Mouse (Mus musculus): Measurements from ENCODE around the gene Mmp25.

Gene Mmp25

DNA sequence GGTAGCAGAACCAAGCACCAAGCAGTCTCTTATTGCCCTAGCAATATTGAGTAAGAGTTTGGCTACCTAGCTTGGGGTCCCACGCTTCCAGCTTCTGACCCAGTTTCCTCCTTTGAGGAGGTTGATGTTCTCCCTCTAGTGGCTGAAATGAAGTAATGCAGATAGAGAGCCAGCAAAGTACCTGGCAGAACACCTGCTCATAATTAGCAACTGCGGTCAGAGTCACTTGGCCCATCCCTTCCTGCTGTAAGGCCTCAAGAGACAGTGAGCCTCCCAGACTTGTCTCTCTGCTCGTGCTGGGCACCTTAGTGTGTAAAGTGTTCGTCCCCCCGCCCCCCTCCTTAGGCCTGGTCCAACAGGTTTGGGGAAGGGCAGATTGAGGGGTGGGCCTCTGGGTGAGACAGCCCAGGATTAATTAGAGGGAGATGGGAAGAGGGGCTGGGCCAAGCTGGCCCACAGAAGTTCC lies 19.5 kb upstream of the Mmp25 start:
- no peak for DNase-seq (ENCODE audit: low spot score)

DNA sequence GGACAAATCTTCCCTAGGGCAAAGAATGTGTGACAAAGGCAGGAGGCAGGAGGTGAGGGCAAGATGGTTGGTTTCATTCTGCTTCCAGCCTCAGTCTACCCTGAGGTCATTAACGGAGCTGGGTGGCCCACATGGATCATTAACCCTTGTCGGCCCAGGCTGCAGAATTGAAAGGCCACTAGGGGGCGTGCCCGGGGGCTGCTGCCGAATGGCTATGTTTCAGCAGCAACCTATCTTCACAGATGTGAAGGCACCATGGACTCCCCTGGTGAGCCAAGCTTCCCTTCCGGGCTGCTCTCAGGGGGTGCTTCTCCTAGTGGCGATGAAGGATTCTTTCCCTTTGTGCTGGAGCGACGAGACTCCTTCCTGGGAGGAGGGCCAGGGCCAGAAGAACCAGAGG lies 16.4 kb upstream of the Mmp25 start:
- DNase-seq (ENCODE audit: low spot score), result no peak

DNA sequence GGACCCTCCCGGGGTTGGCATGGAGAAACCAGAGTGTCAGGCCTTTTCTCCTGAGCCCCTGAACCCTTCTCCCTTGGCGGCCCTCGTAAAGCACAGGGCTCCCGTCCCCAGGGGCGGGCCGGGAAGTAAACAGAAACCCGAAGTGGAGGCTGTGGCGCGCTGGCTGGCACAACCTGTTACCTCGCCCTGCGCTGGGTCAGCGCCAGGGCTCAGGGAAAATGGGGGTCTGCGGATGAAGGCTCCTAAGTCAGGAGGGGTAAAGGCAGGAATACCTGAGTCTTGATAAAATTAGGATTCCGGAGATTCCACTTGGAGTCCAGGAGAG lies 15.8 kb upstream of the Mmp25 start:
- no peak for DNase-seq (ENCODE audit: low spot score)

DNA sequence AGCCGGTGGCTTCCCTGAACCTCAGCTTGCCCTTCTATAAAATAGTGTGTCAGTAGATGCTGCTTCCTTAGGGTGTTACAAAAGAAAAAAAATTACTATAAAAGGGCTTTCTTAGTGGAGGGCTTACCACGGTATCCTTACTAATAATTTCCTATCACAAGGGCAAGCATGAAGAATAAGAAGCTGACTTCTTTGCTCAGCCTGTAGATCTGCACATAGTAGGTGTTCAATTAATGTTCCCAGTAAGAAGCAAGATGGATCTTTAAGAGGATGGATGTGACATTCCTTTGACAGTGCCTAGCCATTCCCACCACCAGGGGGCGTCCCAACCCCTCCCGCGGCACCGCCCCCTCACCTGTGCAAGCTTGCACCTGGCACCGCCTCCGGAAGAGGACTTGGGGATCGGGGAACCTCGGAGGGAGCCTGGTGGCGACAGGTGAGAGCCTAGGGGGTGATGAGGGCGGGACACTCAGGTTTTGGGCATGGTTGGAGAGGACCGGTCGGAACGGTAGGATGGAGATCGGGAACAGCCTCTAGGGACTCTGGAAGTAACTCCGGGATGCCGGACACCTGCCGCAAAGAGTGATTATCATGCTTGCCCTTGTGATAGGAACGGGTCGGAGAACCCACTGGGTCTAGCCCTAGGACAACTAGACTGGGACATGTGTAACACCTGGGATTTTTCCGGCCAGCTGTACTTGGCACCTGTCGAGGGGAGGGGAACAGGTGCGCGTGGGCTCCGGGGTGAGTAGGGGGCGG lies 15.2 kb upstream of the Mmp25 start, which contains the start of gene Bicdl2:
TSS of gene Bicdl2 (plus strand) at position 390 of the 759 bp plus-strand sequence.
- peak; percentile 59 for DNase-seq (ENCODE audit: low spot score)

GRCm38 (mm10) chr17:23658450-23658849 lies 13.4 kb upstream of the Mmp25 start:
- DNase-seq (ENCODE audit: low spot score), result no peak

GRCm38 (mm10) chr17:23654410-23654809 lies 9.3 kb upstream of the Mmp25 start:
- DNase-seq (ENCODE audit: low spot score), result no peak

- DNase-seq (ENCODE audit: low spot score), result no peak
Measured at GRCm38 (mm10) chr17:23654001-23654400, 8.9 kb upstream of the Mmp25 start.

DNA sequence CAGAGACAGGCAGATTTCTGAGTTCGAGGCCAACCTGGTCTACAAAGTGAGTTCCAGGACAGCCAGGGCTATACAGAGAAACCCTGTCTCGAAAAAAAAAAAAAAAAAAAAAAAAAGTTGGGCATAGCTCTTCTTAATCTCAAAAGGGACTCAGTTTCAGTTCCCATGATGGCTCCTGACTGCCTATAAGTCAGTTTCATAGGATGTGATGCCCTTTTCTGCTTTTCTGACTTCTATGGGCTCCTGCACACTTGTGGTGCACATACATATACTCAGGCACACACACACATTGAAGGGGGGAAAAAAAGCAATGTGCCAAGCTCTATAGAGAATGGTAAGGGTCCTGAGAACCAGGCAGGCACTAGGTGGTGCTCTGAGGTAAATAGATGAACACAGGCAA lies 8.2 kb upstream of the Mmp25 start:
- DNase-seq (ENCODE audit: low spot score), result no peak

DNA sequence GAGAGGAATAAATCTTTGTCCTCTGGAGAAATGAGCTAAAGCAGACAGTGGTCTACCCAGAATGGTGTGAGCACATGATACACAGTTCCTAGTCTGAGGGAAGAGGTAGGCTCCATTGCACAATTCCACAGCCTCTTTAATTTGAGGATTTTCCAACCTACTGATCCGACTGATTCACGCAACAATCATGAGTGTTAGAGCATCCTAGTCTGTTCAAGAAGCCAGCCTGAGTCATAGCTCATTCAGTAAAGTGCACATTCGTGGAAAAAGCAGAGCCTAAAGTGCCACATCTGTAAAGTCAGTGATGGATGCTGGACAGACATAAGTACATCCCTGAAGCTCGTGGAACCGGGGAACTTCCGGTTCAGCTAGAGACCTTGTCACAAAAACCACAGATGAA lies 6.3 kb upstream of the Mmp25 start:
- no peak for DNase-seq (ENCODE audit: low spot score)

DNA sequence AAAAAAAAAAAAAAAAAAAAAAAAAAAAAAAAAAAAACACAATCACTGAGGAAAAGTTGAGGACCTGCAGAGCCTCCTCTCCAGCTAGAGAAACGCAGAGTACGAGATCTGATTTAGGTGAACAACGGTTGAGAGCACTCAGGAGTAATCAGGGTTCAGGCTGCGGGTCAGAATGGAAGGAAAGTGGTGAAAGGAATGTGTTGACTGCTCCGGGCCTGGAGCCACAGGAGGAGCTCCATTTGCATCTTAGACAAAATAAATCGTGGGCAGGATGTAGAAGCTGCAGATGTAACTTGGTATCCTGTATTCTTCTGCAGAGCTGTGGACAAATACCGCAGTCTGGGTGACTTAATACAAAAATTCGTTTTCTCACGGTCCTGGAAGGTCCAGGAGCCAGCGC lies 817 bp upstream of the Mmp25 start:
- no peak for DNase-seq (ENCODE audit: low spot score)

- no peak for DNase-seq (ENCODE audit: low spot score)
Measured at GRCm38 (mm10) chr17:23631241-23631640, 13.8 kb downstream of the Mmp25 start.

DNA sequence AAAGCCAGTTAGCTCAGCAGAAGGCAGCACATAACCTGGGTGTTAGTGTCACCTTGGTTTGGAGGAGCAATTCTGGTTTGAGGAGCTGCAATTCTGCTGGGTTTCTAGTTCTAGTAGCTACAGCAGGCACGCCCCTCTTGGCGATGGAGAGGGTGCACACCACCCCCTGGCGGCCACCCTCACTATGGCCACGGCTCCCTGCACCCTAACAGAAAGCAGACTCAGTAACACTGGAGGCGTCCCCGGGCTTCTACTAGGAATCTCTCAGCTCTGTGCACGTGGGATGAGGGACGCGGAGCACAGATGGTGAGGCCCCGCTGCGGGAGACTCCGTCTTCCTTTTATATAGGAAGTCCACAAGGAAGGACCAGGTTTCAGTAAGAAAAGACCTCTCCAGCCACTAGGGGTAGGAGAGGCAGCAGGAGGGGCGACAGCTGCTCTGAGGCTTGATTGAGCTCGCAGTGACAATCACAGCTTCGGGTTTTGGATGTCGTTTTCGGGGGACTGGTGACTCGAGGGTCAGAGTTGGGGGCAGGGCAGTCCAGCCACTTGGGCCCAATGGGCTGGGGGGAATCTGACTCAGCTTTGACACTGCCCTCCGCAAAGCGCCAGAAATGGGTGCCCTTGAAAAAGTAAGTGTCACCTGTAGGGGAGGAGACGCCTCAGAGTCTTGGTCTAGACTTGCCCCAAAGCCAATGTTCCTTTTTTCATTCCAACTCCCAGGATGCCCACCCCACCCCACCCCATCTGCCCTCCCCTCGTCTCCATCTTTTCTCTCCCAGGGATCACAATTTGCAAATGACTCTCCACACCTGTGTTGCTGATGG lies 14.7 kb downstream of the Mmp25 start:
- no peak for DNase-seq (ENCODE audit: low spot score)

- no peak for DNase-seq (ENCODE audit: low spot score)
Measured at GRCm38 (mm10) chr17:23627813-23628212, 17.3 kb downstream of the Mmp25 start.

DNA sequence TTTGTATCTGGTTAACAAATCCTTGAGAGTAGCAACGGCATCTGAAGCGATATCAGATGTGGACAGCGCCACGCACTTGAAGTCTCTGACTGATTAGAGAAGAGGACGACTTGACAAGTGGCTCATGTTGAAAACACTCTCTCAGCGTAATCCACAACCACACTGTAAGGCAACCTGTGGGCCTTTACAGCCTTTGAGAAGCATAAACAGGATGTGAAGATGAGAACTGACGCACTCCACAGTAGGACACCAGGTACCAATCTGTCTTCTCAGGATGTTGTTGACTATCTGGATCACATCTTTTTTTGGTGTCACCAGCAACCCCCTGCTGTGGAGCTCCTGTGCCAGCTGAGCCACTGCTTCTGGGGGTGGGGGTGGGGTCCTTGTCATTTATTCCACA lies 24.7 kb downstream of the Mmp25 start:
- no peak for DNase-seq (ENCODE audit: low spot score)

DNA sequence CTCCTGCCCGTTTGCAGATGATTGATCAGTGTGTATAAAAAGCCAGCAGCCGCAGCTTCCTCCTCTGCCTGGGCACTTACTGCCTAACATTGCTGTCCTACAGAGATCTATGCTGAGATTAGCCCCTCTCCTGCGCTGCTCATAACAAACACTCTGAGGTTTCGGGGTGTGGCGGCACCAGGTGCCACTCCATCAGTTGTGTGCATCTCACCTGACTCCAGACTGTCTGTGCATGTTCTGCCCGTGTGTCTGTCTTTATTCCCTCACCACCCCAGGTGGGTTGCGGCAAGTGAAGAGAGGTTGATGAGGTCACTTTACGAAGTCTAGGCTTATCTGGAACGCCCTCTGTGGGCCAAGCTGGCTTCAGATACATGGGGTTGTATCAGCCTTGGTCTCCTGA lies 28.0 kb downstream of the Mmp25 start:
- DNase-seq (ENCODE audit: low spot score), result no peak

- no peak for DNase-seq (ENCODE audit: low spot score)
Measured at GRCm38 (mm10) chr17:23610361-23610800, 34.7 kb downstream of the Mmp25 start.

DNA sequence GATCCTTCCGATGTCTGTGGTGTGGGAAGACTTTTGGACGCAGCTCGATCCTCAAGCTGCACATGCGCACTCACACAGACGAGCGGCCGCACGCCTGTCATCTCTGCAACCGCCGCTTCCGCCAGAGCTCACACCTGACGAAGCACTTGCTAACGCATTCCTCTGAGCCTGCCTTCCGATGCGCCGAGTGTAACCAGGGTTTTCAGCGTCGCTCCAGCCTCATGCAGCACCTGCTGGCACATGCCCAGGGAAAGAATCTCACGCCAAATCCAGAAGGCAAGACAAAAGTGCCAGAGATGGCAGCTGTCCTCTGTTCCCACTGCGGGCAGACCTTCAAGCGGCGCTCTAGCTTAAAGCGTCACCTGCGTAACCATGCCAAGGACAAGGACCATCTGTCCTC lies 35.5 kb downstream of the Mmp25 start:
- no peak for DNase-seq (ENCODE audit: low spot score)

- no peak for DNase-seq (ENCODE audit: low spot score)
Measured at GRCm38 (mm10) chr17:23605220-23605619, 39.9 kb downstream of the Mmp25 start.

DNA sequence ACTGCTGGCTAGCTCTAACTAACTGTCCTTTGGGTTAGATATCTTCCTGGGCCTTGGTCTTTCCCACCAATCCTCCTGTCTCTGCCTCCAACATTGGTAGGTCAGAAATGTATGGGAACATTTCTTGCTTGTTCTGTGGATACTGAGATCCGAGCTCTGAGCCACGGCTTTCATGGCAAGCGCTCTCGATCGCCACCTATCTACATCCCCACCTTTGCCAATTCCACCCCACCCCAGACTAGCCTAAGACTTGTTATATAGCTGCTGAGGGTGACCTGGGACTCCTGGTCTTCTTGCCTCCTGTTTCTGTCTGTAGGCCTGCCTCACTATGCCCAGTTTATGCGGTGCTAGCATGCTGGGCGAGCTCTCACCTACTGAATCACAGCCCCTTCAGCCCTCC lies 40.7 kb downstream of the Mmp25 start:
- no peak for DNase-seq (ENCODE audit: low spot score)

DNA sequence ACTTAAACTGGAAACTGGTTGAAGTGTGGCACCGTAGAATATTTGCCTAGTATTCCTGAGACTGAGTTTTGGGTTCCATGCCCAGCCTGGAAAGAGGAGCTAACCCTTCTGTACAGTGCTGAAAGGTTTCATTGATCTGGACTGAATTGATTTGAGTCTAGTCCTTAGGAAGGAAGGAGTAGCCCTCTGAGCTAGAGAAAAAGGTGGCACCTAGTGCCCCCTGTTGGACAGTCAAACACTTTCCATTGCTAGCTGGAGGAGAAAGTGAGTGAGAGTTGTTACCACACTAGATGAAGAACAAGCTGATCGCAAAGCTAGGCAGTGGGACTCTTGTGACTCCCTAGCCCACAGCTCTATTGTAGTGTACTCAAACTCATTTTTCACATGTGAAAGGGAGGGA lies 41.5 kb downstream of the Mmp25 start:
- DNase-seq (ENCODE audit: low spot score), result no peak

GRCm38 (mm10) chr17:23603077-23603476 lies 42.0 kb downstream of the Mmp25 start:
- DNase-seq (ENCODE audit: low spot score), result no peak

DNA sequence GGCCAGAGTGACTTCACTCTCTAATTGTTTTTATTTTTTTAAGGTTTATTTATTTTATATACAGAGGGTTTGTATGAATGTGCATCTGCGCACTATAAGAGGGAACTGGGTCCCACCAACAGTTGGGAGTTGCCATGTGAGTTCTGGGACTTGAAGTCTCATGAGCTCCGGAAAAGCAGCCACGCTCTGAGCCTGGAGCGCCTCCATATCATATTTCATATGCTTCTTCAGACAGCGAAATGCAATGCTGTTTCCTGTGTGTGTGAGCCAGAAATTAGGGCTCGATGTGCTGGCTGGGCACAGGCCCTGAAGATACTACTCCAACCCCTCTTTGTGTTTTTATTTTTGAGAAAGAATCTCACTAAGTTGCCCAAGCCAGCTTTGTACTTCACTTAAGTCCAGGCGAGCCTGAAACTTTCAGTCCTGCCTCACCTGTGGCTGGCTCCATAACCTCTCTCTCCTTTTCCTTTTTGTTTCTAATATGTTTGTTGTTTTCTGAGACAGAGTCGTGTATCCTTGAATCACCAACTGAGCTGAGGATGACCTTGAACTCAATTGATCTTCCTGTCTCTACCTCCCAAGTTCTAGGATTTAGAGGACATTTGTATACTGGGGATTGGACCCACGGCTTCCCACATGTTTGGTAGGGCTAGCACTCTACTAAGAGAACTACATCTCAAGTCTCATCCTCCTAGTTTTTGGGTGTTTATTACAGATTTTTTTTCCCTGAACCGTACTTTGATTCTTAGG lies 43.1 kb downstream of the Mmp25 start:
- DNase-seq (ENCODE audit: low spot score), result no peak
